Mouse (Mus musculus): ENCODE data around the gene Tnrc18. TPM values are rescaled to one million over a fixed set of nuclear protein-coding genes. Genes with fewer than 3 reads are reported as not detected.

The Tnrc18 gene
- polyA plus RNA-seq, 1 experiment, result 13.9 TPM

GRCm38 (mm10) chr5:142690343-142690742 lies 127.1 kb downstream of the Tnrc18 start:
- Histone ChIP-seq H3K36me3 (ENCODE audit: control insufficient read depth, insufficient read depth, low read length, poor library complexity, severe bottlenecking) (no peaks in the 10 kb centered on the region), H3K9me3 (replicated peaks; ENCODE audit: control insufficient read depth, insufficient read depth, low read length, poor library complexity, severe bottlenecking) (no peaks in the 10 kb centered on the region), H3K27ac (ENCODE audit: insufficient read depth, low read length) (no peak overlapping the region), H3K9ac (ENCODE audit: low read depth, poor library complexity, severe bottlenecking) (no peak overlapping the region), H3K4me3 (ENCODE audit: low read depth, low read length) (no peak overlapping the region), H3K27me3 (ENCODE audit: control insufficient read depth, insufficient read depth, low read length, poor library complexity, severe bottlenecking) (no peaks in the 10 kb centered on the region), H3K4me1 (ENCODE audit: control insufficient read depth, insufficient read depth, low read length) (no peaks in the 10 kb centered on the region)
- TF ChIP-seq CTCF (IDR thresholded peaks at IDR 0.05; ENCODE audit: low read depth, low read length) (no peak), POLR2A (IDR thresholded peaks at IDR 0.05; ENCODE audit: insufficient read depth, low read length) (no peak), EP300 (IDR thresholded peaks at IDR 0.05; ENCODE audit: insufficient read depth, low read depth, low read length) (no peak)

GRCm38 (mm10) chr5:142688866-142689265 lies 128.6 kb downstream of the Tnrc18 start:
- H3K4me3 ChIP-seq (ENCODE audit: low read depth, low read length), result no peak overlapping the region
- H3K36me3 ChIP-seq (ENCODE audit: control insufficient read depth, insufficient read depth, low read length, poor library complexity, severe bottlenecking), result no peaks in the 10 kb centered on the region
- no peak overlapping the region for H3K27ac ChIP-seq (ENCODE audit: insufficient read depth, low read length)
- H3K27me3 ChIP-seq (ENCODE audit: control insufficient read depth, insufficient read depth, low read length, poor library complexity, severe bottlenecking), result no peaks in the 10 kb centered on the region
- TF ChIP-seq EP300 (IDR thresholded peaks at IDR 0.05; ENCODE audit: insufficient read depth, low read depth, low read length), result no peak
- no peak for TF ChIP-seq CTCF (IDR thresholded peaks at IDR 0.05; ENCODE audit: low read depth, low read length)
- no peak for TF ChIP-seq POLR2A (IDR thresholded peaks at IDR 0.05; ENCODE audit: insufficient read depth, low read length)
- H3K9me3 ChIP-seq (replicated peaks; ENCODE audit: control insufficient read depth, insufficient read depth, low read length, poor library complexity, severe bottlenecking), result no peaks in the 10 kb centered on the region
- H3K9ac ChIP-seq (ENCODE audit: low read depth, poor library complexity, severe bottlenecking), result no peak overlapping the region
- H3K4me1 ChIP-seq (ENCODE audit: control insufficient read depth, insufficient read depth, low read length), result no peaks in the 10 kb centered on the region

GRCm38 (mm10) chr5:142682529-142682928 lies 134.9 kb downstream of the Tnrc18 start:
- no peak for TF ChIP-seq EP300 (IDR thresholded peaks at IDR 0.05; ENCODE audit: insufficient read depth, low read depth, low read length)
- no peak for TF ChIP-seq POLR2A (IDR thresholded peaks at IDR 0.05; ENCODE audit: insufficient read depth, low read length)
- no peak for TF ChIP-seq CTCF (IDR thresholded peaks at IDR 0.05; ENCODE audit: low read depth, low read length)

GRCm38 (mm10) chr5:142681911-142682310 lies 135.6 kb downstream of the Tnrc18 start:
- no peak overlapping the region for H3K4me3 ChIP-seq (ENCODE audit: low read depth, low read length)
- H3K9ac ChIP-seq (ENCODE audit: low read depth, poor library complexity, severe bottlenecking), result no peak overlapping the region
- no peak overlapping the region for H3K27ac ChIP-seq (ENCODE audit: insufficient read depth, low read length)
- no peaks in the 10 kb centered on the region for H3K27me3 ChIP-seq (ENCODE audit: control insufficient read depth, insufficient read depth, low read length, poor library complexity, severe bottlenecking)
- TF ChIP-seq EP300 (IDR thresholded peaks at IDR 0.05; ENCODE audit: insufficient read depth, low read depth, low read length) (no peak), CTCF (IDR thresholded peaks at IDR 0.05; ENCODE audit: low read depth, low read length) (no peak), POLR2A (IDR thresholded peaks at IDR 0.05; ENCODE audit: insufficient read depth, low read length) (no peak)
- H3K4me1 ChIP-seq (ENCODE audit: control insufficient read depth, insufficient read depth, low read length), result no peaks in the 10 kb centered on the region
- H3K36me3 ChIP-seq (ENCODE audit: control insufficient read depth, insufficient read depth, low read length, poor library complexity, severe bottlenecking), result no peaks in the 10 kb centered on the region
- no peaks in the 10 kb centered on the region for H3K9me3 ChIP-seq (replicated peaks; ENCODE audit: control insufficient read depth, insufficient read depth, low read length, poor library complexity, severe bottlenecking)

More at GRCm38 (mm10) chr5:142682529-142682928, 134.9 kb downstream of the Tnrc18 start:
- no peaks in the 10 kb centered on the region for H3K4me1 ChIP-seq (ENCODE audit: control insufficient read depth, insufficient read depth, low read length)
- H3K36me3 ChIP-seq (ENCODE audit: control insufficient read depth, insufficient read depth, low read length, poor library complexity, severe bottlenecking), result no peaks in the 10 kb centered on the region
- H3K27me3 ChIP-seq (ENCODE audit: control insufficient read depth, insufficient read depth, low read length, poor library complexity, severe bottlenecking), result no peaks in the 10 kb centered on the region
- no peak overlapping the region for H3K9ac ChIP-seq (ENCODE audit: low read depth, poor library complexity, severe bottlenecking)
- H3K4me3 ChIP-seq (ENCODE audit: low read depth, low read length), result no peak overlapping the region
- no peak overlapping the region for H3K27ac ChIP-seq (ENCODE audit: insufficient read depth, low read length)
- no peaks in the 10 kb centered on the region for H3K9me3 ChIP-seq (replicated peaks; ENCODE audit: control insufficient read depth, insufficient read depth, low read length, poor library complexity, severe bottlenecking)

- Histone ChIP-seq H3K9me3 (replicated peaks; ENCODE audit: control insufficient read depth, insufficient read depth, low read length, poor library complexity, severe bottlenecking) (no peaks in the 10 kb centered on the region), H3K4me3 (ENCODE audit: low read depth, low read length) (no peak overlapping the region), H3K4me1 (ENCODE audit: control insufficient read depth, insufficient read depth, low read length) (no peaks in the 10 kb centered on the region), H3K27ac (ENCODE audit: insufficient read depth, low read length) (no peak overlapping the region), H3K27me3 (ENCODE audit: control insufficient read depth, insufficient read depth, low read length, poor library complexity, severe bottlenecking) (no peaks in the 10 kb centered on the region), H3K9ac (ENCODE audit: low read depth, poor library complexity, severe bottlenecking) (no peak overlapping the region), H3K36me3 (ENCODE audit: control insufficient read depth, insufficient read depth, low read length, poor library complexity, severe bottlenecking) (no peaks in the 10 kb centered on the region)
- TF ChIP-seq POLR2A (IDR thresholded peaks at IDR 0.05; ENCODE audit: insufficient read depth, low read length) (no peak), CTCF (IDR thresholded peaks at IDR 0.05; ENCODE audit: low read depth, low read length) (no peak), EP300 (IDR thresholded peaks at IDR 0.05; ENCODE audit: insufficient read depth, low read depth, low read length) (no peak)
These were observed 138.4 kb downstream of the Tnrc18 start for GRCm38 (mm10) chr5:142679065-142679464.

- Histone ChIP-seq H3K27me3 (ENCODE audit: control insufficient read depth, insufficient read depth, low read length, poor library complexity, severe bottlenecking) (no peaks in the 10 kb centered on the region), H3K27ac (ENCODE audit: insufficient read depth, low read length) (no peak overlapping the region), H3K4me3 (ENCODE audit: low read depth, low read length) (no peak overlapping the region), H3K36me3 (ENCODE audit: control insufficient read depth, insufficient read depth, low read length, poor library complexity, severe bottlenecking) (no peaks in the 10 kb centered on the region), H3K9ac (ENCODE audit: low read depth, poor library complexity, severe bottlenecking) (no peak overlapping the region), H3K9me3 (replicated peaks; ENCODE audit: control insufficient read depth, insufficient read depth, low read length, poor library complexity, severe bottlenecking) (no peaks in the 10 kb centered on the region), H3K4me1 (ENCODE audit: control insufficient read depth, insufficient read depth, low read length) (no peaks in the 10 kb centered on the region)
- TF ChIP-seq EP300 (IDR thresholded peaks at IDR 0.05; ENCODE audit: insufficient read depth, low read depth, low read length), result no peak
- no peak for TF ChIP-seq CTCF (IDR thresholded peaks at IDR 0.05; ENCODE audit: low read depth, low read length)
- TF ChIP-seq POLR2A (IDR thresholded peaks at IDR 0.05; ENCODE audit: insufficient read depth, low read length), result no peak
These were observed 139.3 kb downstream of the Tnrc18 start for GRCm38 (mm10) chr5:142678141-142678571.

Other genes with a start within 250 kb of the Tnrc18 start
- gene Mmd2, start 208.9 kb downstream of the Tnrc18 start, polyA plus RNA-seq (2011; ENCODE audit: insufficient read depth, insufficient read length, low read depth, missing spikeins), result 0.26 TPM in 1 of 2 replicates, not detected in the other
- 50.6 and 55.0 TPM in 2 replicates for gene Wipi2, start 190.0 kb downstream of the Tnrc18 start, polyA plus RNA-seq (2011; ENCODE audit: insufficient read depth, insufficient read length, low read depth, missing spikeins)
- 9.5 and 9.9 TPM in 2 replicates for gene Slc29a4, start 125.2 kb downstream of the Tnrc18 start, polyA plus RNA-seq (2011; ENCODE audit: insufficient read depth, insufficient read length, low read depth, missing spikeins)
- 19.3 and 21.2 TPM in 2 replicates for gene Fbxl18, start 77.8 kb upstream of the Tnrc18 start, polyA plus RNA-seq (2011; ENCODE audit: insufficient read depth, insufficient read length, low read depth, missing spikeins)
- gene Actb, start 89.1 kb upstream of the Tnrc18 start, polyA plus RNA-seq (2011; ENCODE audit: insufficient read depth, insufficient read length, low read depth, missing spikeins), result 3,823 and 4,237 TPM in 2 replicates
- 139 and 155 TPM in 2 replicates for gene Fscn1, start 142.7 kb upstream of the Tnrc18 start, polyA plus RNA-seq (2011; ENCODE audit: insufficient read depth, insufficient read length, low read depth, missing spikeins)